ENCODE assay signal across 20 mouse cellular contexts in the genomic region with DNA sequence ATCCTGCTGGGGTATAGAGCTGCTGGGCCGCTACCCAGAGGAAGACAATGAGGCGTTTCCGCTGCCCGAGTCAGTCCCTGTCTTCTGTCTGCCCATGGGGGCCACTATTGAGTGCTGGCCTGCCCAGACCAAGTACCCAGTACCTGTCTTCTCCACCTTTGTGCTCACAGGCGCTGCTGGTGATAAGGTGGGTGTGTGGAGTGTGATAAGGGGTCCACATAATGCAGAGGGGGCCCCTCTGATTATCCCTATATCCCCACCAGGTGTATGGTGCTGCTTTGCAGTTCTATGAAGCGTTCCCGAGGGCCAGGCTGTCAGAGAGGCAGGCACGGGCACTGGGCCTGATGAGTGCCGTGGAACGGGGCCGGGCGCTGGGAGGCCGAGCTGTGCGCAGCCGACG. TPM values are rescaled to one million over a fixed set of nuclear protein-coding genes. Genes with fewer than 3 reads are reported as not detected.
A peak's percentile ranks its signal among the peaks of the same experiment; 100 is the strongest.
DNase-seq lines count a peak whose midpoint lies in the region; TF ChIP-seq lines count a peak whose summit lies in the region.
"Had no signal": no experiment of that assay in that cellular context is flagged by ENCODE, and none has a peak within 500 bp of the region (broad histone marks: within the 10 kb centered on the region; RNA-seq: fewer than 3 reads in every experiment).

No protein-coding gene starts in this region.

- H3K27ac ChIP-seq in testis, adult 2 months (ENCODE audit: control insufficient read depth, insufficient read depth, low read depth, low read length), result no peak overlapping the region
- H3K27ac ChIP-seq: forebrain, embryonic 13.5 days; forebrain, embryonic 15.5 days had no signal

- no peak for TF ChIP-seq POLR2A in testis, adult 2 months (IDR thresholded peaks at IDR 0.05; ENCODE audit: control insufficient read depth, low read depth, low read length)

- H3K36me3 ChIP-seq in testis, adult 2 months (ENCODE audit: control insufficient read depth, insufficient read depth, low read length), result no peaks in the 10 kb centered on the region

- peaks cover 25% of the 10 kb centered on the region for H3K4me1 ChIP-seq in testis, adult 2 months (ENCODE audit: control insufficient read depth, insufficient read depth, low read length)

- H3K27me3 ChIP-seq in testis, adult 2 months (ENCODE audit: control insufficient read depth, insufficient read depth, low read length), result no peaks in the 10 kb centered on the region
- H3K27me3 ChIP-seq: CH12.LX; forebrain, embryonic 13.5 days; forebrain, embryonic 15.5 days; Patski had no signal

- H3K4me3 ChIP-seq in testis, adult 2 months (ENCODE audit: control insufficient read depth, low read depth, low read length), result peak overlapping the region; percentile 84
- H3K4me3 ChIP-seq: forebrain, embryonic 13.5 days; forebrain, embryonic 15.5 days had no signal

- TF ChIP-seq CTCF in testis, adult 2 months (IDR thresholded peaks at IDR 0.05; ENCODE audit: control insufficient read depth, insufficient read depth, insufficient replicate concordance, low read depth, low read length), result no peak

- DNase-seq in cerebellum, adult 8-10 months, result peak; percentile 10
- DNase-seq in cerebellum, postnatal 25 days, result no peak
- peak; percentile 32 for DNase-seq in cerebellum, adult 9-11 months
- no peak for DNase-seq in cerebellum, adult 11-12 months
- DNase-seq in heart, adult 11 months, result peak; percentile 91
- DNase-seq in heart, adult 9 months (ENCODE audit: low spot score in 2 of 2), result no peak
- DNase-seq in testis, postnatal 10 days (ENCODE audit: low spot score), result no peak
- DNase-seq: adrenal gland, adult 8-10 months; adrenal gland, postnatal 14 days; adrenal gland, postnatal 36 days; B cell, adult 2 months; cerebellum, postnatal 14 days; forebrain, postnatal 0 days had no signal

RNA-seq across cellular contexts. Expression of gene Dennd4b, which starts 4.0 kb away (rescaled TPM):
- 25.7 and 30.5 TPM in 2 replicates for polyA plus RNA-seq in testis, adult 2 months (2012; rRNA removed)

RNA-seq across cellular contexts. Expression of gene Crtc2, which starts 15.0 kb away (rescaled TPM):
- polyA plus RNA-seq in testis, adult 2 months (2012; rRNA removed), result 25.1 and 33.7 TPM in 2 replicates

RNA-seq across cellular contexts. Expression of gene Slc39a1, which starts 21.0 kb away (rescaled TPM):
- 22.5 and 27.4 TPM in 2 replicates for polyA plus RNA-seq in testis, adult 2 months (2012; rRNA removed)

RNA-seq across cellular contexts. Expression of gene Gatad2b, which starts 24.0 kb away (rescaled TPM):
- 26.2 and 34.5 TPM in 2 replicates for polyA plus RNA-seq in testis, adult 2 months (2012; rRNA removed)

RNA-seq across cellular contexts. Expression of gene Creb3l4, which starts 25.7 kb away (rescaled TPM):
- 305 and 322 TPM in 2 replicates for polyA plus RNA-seq in testis, adult 2 months (2012; rRNA removed)
- polyA plus RNA-seq: activated CD4-positive, CD25-positive, alpha-beta regulatory T cell, adult 4 months; G1E had no signal

Comparison
In these comparisons a context has a peak if more than half of its experiments do, and no peak if none do; other contexts are left out.
1. DNase-seq: peak in cerebellum, adult 8-10 months (single experiment), cerebellum, adult 9-11 months (single experiment) and heart, adult 11 months (single experiment); none in cerebellum, postnatal 25 days (0 of 2), cerebellum, adult 11-12 months (single experiment), heart, adult 9 months (0 of 2) and testis, postnatal 10 days (single experiment).